Mouse (Mus musculus): ENCODE data around the gene Hsdl2. TPM values are rescaled to one million over a fixed set of nuclear protein-coding genes. Genes with fewer than 3 reads are reported as not detected.

Hsdl2 gene
- polyA plus RNA-seq, 1 experiment from 2014 or later = 31.8 TPM

DNA sequence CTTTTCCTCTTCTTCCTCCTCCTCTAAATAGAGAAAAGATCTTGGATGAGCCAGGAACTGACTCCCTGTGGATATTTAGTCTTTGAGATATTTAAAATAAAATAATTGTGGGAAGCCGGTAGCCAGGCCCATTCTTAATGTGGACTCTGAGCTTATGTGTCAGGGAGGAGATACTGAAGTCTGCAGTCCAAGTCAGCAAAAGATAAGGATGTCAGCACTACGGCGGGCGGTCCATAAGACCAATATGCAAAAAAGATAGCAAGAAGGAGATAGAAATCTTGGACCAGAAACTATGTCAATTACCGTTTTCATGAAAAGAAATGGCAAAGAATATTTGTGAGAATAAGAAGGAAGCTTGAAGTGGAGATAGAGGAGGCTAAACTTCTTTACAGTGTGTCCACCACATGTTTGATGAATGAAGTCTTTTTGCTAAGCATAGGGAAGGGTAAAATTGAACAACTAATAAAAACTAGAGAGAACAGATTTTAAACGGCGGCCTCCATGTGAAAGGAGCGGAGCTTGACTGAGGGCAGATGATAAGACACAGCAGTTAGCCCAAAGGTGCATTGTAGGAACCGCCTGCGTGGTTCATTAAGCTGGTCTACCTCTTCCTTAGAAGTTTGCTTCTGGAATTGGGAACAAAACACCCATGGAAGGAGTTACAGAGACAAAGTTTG is 64.8 kb downstream of the Hsdl2 start:
- H3K4me3 ChIP-seq (replicated peaks; ENCODE audit: low read length) = no peak overlapping the region
- peaks cover 10% of the 10 kb centered on the region for H3K4me1 ChIP-seq (ENCODE audit: control insufficient read depth, insufficient read depth, low read length)
- no peaks in the 10 kb centered on the region for H3K36me3 ChIP-seq (ENCODE audit: control insufficient read depth, insufficient read depth, low read length)
- no peaks in the 10 kb centered on the region for H3K27me3 ChIP-seq (ENCODE audit: control insufficient read depth, insufficient read depth, low read length)
- no peaks in the 10 kb centered on the region for H3K9me3 ChIP-seq (replicated peaks; ENCODE audit: control insufficient read depth, low read length)
- no peak for ATAC-seq (ENCODE audit: insufficient read depth, low FRiP score)
- 84% methylated on average over 10 of the region's 10 CpGs for WGBS
- H3K27ac ChIP-seq (ENCODE audit: low read length) = no peak overlapping the region
- no peak overlapping the region for H3K9ac ChIP-seq (ENCODE audit: low read length)
- H3K4me2 ChIP-seq (ENCODE audit: low read depth, low read length) = no peak overlapping the region

DNA sequence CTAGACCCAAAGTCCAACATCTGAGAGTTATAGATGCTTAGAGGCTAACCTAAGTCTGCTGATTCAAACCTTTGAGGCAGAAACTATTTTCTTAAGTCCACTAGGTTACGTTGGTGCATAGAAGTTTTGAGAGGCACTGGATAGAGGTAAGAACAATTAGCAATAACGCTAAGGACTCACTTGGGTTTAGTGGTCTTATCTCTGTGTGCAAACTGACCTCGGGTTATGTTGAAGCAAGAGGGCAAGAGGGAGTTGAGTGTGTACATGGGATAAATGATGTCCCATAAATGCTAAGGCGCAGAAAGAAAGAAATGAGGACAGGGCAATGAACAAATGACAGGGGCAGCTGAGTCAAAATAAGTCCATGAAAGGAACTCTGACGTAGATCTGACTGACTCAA is 67.8 kb downstream of the Hsdl2 start:
- 70% methylated on average over 5 of the region's 5 CpGs for WGBS

DNA sequence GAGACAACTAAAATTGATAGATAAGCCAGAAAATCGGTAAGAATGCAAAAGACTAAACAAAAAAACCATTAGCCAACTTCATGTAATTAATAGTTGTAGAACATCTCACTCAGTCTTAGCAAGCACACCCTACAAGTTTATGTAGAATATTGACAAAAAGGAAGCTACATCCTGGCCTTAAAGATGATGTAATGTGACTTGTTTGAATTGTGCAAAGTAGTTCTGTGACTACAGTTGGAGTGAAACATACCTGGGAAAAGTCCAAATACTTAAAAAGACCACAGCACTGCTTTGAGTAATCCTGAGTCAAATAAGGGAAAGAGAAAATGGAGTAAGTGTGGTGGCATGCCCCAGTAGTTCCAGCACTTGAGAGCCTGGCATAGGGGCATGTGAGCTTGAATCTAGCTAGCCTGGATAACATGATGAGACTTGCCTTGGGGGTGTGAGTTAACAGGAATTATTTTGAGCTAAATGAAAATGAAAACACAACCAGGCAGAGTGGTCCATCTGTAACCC is 70.9 kb downstream of the Hsdl2 start:
- Histone ChIP-seq H3K27ac (ENCODE audit: low read length) (no peak overlapping the region), H3K4me1 (ENCODE audit: control insufficient read depth, insufficient read depth, low read length) (0 out of 2 replicates have a peak, but pooled peaks cover 2% of the 10 kb centered on the region), H3K9ac (ENCODE audit: low read length) (no peak overlapping the region), H3K36me3 (ENCODE audit: control insufficient read depth, insufficient read depth, low read length) (no peaks in the 10 kb centered on the region), H3K27me3 (ENCODE audit: control insufficient read depth, insufficient read depth, low read length) (no peaks in the 10 kb centered on the region), H3K9me3 (replicated peaks; ENCODE audit: control insufficient read depth, low read length) (no peaks in the 10 kb centered on the region), H3K4me3 (replicated peaks; ENCODE audit: low read length) (no peak overlapping the region), H3K4me2 (ENCODE audit: low read depth, low read length) (no peak overlapping the region)
- WGBS = 68% methylated on average over 1 of the region's 1 CpGs
- ATAC-seq (ENCODE audit: insufficient read depth, low FRiP score) = no peak

More for the DNA sequence above, 67.8 kb downstream of the Hsdl2 start:
- Histone ChIP-seq H3K4me3 (replicated peaks; ENCODE audit: low read length) (no peak overlapping the region), H3K9ac (ENCODE audit: low read length) (no peak overlapping the region), H3K4me1 (ENCODE audit: control insufficient read depth, insufficient read depth, low read length) (0 out of 2 replicates have a peak, but pooled peaks cover 2% of the 10 kb centered on the region), H3K27me3 (ENCODE audit: control insufficient read depth, insufficient read depth, low read length) (no peaks in the 10 kb centered on the region), H3K4me2 (ENCODE audit: low read depth, low read length) (no peak overlapping the region), H3K9me3 (replicated peaks; ENCODE audit: control insufficient read depth, low read length) (no peaks in the 10 kb centered on the region), H3K36me3 (ENCODE audit: control insufficient read depth, insufficient read depth, low read length) (no peaks in the 10 kb centered on the region), H3K27ac (ENCODE audit: low read length) (no peak overlapping the region)
- ATAC-seq (ENCODE audit: insufficient read depth, low FRiP score) = no peak

DNA sequence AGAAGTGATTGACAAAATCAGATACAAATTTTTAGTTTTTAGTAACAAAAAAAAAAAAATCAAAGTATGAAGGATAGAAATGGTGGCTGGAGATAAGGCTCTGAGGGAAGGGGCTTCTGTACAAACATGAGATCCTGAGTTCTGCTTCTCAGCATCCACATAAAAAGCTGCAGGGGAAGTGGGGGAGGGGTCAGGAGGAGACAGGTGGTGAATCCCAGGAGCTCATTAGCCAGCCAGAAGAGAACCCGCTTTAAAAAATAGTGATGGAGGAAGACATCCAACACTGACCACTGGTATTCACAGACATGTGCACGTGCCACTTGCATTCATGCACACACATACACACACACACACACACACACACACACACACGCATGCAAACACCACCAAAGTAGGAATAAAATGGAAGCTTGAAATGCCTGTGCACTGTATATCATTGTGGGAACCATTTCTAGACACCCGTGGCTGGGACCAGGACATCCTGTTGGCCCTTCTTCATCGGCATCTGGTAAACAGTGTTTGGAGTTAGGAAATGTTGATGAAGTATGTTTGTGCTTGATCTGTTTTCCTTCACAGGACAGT is 74.8 kb downstream of the Hsdl2 start:
- WGBS = 79% methylated on average over 5 of the region's 5 CpGs
- no peak for ATAC-seq (ENCODE audit: insufficient read depth, low FRiP score)
- no peaks in the 10 kb centered on the region for H3K36me3 ChIP-seq (ENCODE audit: control insufficient read depth, insufficient read depth, low read length)

DNA sequence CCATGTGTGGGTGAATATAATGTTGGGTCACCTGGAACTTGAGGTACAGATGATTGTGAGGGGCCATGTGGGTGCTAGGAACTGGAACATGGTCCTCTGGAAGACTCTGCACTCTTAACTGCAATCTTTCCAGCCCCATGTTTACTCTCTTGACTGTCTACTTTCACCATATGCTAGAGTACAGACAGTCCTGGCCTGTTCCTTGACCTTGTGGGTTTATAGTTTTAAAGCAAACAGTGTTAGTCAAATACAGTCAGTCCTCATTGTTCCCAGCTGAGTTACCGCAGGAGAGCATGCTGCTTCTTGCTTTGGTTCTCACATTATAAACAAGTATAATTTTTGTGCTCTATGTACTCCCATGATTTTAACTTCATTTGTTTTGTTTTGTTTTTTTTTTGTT is 80.8 kb downstream of the Hsdl2 start:
- H3K4me3 ChIP-seq (replicated peaks; ENCODE audit: low read length) = no peak overlapping the region
- no peak overlapping the region for H3K4me2 ChIP-seq (ENCODE audit: low read depth, low read length)
- no peaks in the 10 kb centered on the region for H3K4me1 ChIP-seq (ENCODE audit: control insufficient read depth, insufficient read depth, low read length)
- no peaks in the 10 kb centered on the region for H3K36me3 ChIP-seq (ENCODE audit: control insufficient read depth, insufficient read depth, low read length)
- whole genome bisulfite sequencing = 61% methylated on average over 1 of the region's 1 CpGs
- H3K27ac ChIP-seq (ENCODE audit: low read length) = no peak overlapping the region
- H3K9ac ChIP-seq (ENCODE audit: low read length) = no peak overlapping the region
- ATAC-seq (ENCODE audit: insufficient read depth, low FRiP score) = no peak
- H3K9me3 ChIP-seq (replicated peaks; ENCODE audit: control insufficient read depth, low read length) = no peaks in the 10 kb centered on the region
- no peaks in the 10 kb centered on the region for H3K27me3 ChIP-seq (ENCODE audit: control insufficient read depth, insufficient read depth, low read length)

More for the DNA sequence above, 74.8 kb downstream of the Hsdl2 start:
- no peak overlapping the region for H3K9ac ChIP-seq (ENCODE audit: low read length)
- no peak overlapping the region for H3K27ac ChIP-seq (ENCODE audit: low read length)
- 0 out of 2 replicates have a peak, but pooled peaks cover 2% of the 10 kb centered on the region for H3K4me1 ChIP-seq (ENCODE audit: control insufficient read depth, insufficient read depth, low read length)
- H3K9me3 ChIP-seq (replicated peaks; ENCODE audit: control insufficient read depth, low read length) = no peaks in the 10 kb centered on the region
- no peaks in the 10 kb centered on the region for H3K27me3 ChIP-seq (ENCODE audit: control insufficient read depth, insufficient read depth, low read length)
- no peak overlapping the region for H3K4me3 ChIP-seq (replicated peaks; ENCODE audit: low read length)
- H3K4me2 ChIP-seq (ENCODE audit: low read depth, low read length) = no peak overlapping the region

DNA sequence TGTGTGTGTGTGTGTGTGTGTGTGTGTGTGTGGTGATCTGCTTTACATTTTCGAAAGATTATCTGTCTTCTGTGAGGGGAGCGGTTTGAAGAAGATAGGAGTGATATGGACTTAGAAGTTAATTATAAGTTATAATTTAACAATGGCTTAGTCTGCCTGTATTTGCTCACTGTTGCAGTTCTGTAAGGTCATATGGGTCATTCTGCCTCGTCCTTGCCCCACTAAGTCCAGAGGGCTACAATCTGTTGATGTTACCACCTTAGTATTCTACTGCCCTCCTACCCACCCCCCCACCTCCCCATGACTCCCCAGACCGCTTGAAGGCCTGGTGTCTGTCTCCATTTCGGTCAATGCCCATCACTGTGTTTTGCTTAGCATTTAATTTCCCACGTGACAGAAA is 82.1 kb downstream of the Hsdl2 start:
- ATAC-seq (ENCODE audit: insufficient read depth, low FRiP score) = no peak

DNA sequence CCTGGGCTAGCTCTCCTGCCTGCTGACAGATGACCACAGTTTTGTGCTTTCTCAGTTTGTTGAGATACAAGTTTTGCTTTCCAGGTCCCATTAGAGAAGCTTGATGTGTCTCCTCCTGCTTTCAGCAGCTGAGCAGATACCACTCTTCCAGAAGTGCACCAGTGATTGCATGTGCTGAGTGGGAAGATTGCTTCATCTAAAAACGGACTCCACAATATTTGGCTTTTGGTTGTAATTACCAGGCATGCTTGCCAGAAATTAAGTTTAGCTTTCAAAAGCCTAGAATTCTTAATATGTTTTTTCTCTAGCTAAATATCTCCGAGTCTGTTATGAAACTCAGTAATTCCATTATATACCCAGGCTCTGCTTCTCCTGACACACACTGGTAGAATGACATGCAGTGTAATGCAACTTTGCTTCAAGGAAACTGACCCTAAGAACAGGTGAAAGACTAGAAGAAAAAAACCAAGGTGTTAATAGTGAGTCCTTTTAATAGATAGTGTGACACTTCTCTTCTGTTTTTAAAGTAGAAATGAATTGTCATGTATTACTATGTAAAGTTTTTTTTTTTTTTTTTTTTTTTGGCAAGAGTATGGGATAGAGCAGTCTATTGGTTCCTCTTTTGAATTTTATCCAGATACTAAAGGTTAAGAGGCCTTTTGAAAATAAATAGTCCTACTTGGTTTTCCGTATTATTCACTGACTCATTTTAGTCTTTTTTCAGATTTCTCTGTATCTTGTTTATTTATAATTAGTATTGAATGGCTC is 85.4 kb downstream of the Hsdl2 start:
- Histone ChIP-seq H3K4me1 (ENCODE audit: control insufficient read depth, insufficient read depth, low read length) (no peaks in the 10 kb centered on the region), H3K9ac (ENCODE audit: low read length) (no peak overlapping the region), H3K4me2 (ENCODE audit: low read depth, low read length) (no peak overlapping the region), H3K36me3 (ENCODE audit: control insufficient read depth, insufficient read depth, low read length) (no peaks in the 10 kb centered on the region), H3K27me3 (ENCODE audit: control insufficient read depth, insufficient read depth, low read length) (no peaks in the 10 kb centered on the region), H3K4me3 (replicated peaks; ENCODE audit: low read length) (no peak overlapping the region), H3K27ac (ENCODE audit: low read length) (no peak overlapping the region), H3K9me3 (replicated peaks; ENCODE audit: control insufficient read depth, low read length) (no peaks in the 10 kb centered on the region)
- no peak for ATAC-seq (ENCODE audit: insufficient read depth, low FRiP score)
- WGBS = 62% methylated on average over 3 of the region's 3 CpGs

More for the DNA sequence above, 82.1 kb downstream of the Hsdl2 start:
- Histone ChIP-seq H3K4me1 (ENCODE audit: control insufficient read depth, insufficient read depth, low read length) (no peaks in the 10 kb centered on the region), H3K4me2 (ENCODE audit: low read depth, low read length) (no peak overlapping the region), H3K36me3 (ENCODE audit: control insufficient read depth, insufficient read depth, low read length) (no peaks in the 10 kb centered on the region), H3K9me3 (replicated peaks; ENCODE audit: control insufficient read depth, low read length) (no peaks in the 10 kb centered on the region), H3K27ac (ENCODE audit: low read length) (no peak overlapping the region), H3K9ac (ENCODE audit: low read length) (no peak overlapping the region), H3K4me3 (replicated peaks; ENCODE audit: low read length) (no peak overlapping the region), H3K27me3 (ENCODE audit: control insufficient read depth, insufficient read depth, low read length) (no peaks in the 10 kb centered on the region)
- WGBS = 80% methylated on average over 6 of the region's 6 CpGs

DNA sequence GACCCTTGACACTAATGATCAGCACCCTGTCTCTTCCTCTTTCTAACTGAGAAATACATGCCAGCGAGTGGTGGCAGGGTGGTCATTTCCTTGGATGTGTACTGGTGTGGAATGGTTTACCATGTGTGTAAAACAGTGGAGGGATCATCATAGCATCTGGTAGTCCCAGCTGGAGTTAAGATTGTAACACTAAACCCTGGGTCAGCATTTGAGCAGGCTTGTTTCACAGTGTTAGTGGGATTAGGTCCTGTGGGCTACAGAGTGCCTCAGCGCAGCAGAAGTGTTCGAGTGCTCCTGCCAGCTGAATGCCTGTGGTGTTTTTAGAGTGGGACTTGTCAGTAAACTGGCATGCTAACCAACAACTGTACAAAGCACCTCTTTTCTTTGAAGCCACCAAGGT is 86.7 kb downstream of the Hsdl2 start:
- Histone ChIP-seq H3K27me3 (ENCODE audit: control insufficient read depth, insufficient read depth, low read length) (no peaks in the 10 kb centered on the region), H3K9me3 (replicated peaks; ENCODE audit: control insufficient read depth, low read length) (no peaks in the 10 kb centered on the region), H3K27ac (ENCODE audit: low read length) (no peak overlapping the region), H3K36me3 (ENCODE audit: control insufficient read depth, insufficient read depth, low read length) (no peaks in the 10 kb centered on the region), H3K9ac (ENCODE audit: low read length) (no peak overlapping the region), H3K4me3 (replicated peaks; ENCODE audit: low read length) (no peak overlapping the region), H3K4me1 (ENCODE audit: control insufficient read depth, insufficient read depth, low read length) (no peaks in the 10 kb centered on the region), H3K4me2 (ENCODE audit: low read depth, low read length) (no peak overlapping the region)
- no peak for ATAC-seq (ENCODE audit: insufficient read depth, low FRiP score)
- whole genome bisulfite sequencing = 61% methylated on average over 3 of the region's 3 CpGs
